Mouse (Mus musculus) erythroblast, adult 5-6 weeks (primary cell): ENCODE data around the gene Cuedc1. TPM values are rescaled to one million over a fixed set of nuclear protein-coding genes. Genes with fewer than 3 reads are reported as not detected.

Experiments
- ATAC-seq: replicated peaks from 2 replicates; pipeline ENCODE4 v1.8.0; 2016; ENCODE audit warnings: moderate number of reproducible peaks, mild to moderate bottlenecking, moderate TSS enrichment, inconsistent platforms; ENCODE audit not compliant: poor library complexity, low FRiP score, severe bottlenecking
- total RNA-seq, 2 experiments: library from RNA; stranded (forward) in 1 of 2; stranded (reverse) in 1 of 2; fragments of 150-400 nt in 1 of 2; fragments of 200-764, 138-1000 nt in 1 of 2; gene quantifications; 2 replicates each; pipeline versions ENCODE4 v1.2.3 to v1.2.4; 2015 to 2017; ENCODE audit warnings: low replicate concordance in 2 of 2

Gene Cuedc1
- total RNA-seq, 2 experiments from 2014 or later, result not detected

DNA sequence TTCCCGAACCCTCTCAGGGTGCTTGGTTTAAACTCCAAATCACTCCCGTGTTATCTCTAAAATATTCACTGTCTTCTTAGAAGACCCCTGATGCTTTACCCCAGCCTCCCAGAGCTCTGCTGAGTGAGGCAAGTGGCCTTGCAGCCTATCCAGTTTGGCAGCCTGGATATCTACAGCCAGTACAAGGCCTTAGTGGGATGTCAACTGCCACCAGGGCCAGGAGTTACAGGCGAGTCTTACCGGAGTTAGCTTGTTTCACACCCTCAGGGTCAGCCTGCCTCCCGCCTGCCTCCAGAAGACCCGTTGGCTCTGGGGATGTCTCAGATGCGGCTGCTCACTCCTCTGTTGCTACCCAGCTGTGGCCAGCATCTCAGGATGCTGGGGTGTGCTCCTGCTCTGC is 120.7 kb downstream of the Cuedc1 start:
- no peak for ATAC-seq

DNA sequence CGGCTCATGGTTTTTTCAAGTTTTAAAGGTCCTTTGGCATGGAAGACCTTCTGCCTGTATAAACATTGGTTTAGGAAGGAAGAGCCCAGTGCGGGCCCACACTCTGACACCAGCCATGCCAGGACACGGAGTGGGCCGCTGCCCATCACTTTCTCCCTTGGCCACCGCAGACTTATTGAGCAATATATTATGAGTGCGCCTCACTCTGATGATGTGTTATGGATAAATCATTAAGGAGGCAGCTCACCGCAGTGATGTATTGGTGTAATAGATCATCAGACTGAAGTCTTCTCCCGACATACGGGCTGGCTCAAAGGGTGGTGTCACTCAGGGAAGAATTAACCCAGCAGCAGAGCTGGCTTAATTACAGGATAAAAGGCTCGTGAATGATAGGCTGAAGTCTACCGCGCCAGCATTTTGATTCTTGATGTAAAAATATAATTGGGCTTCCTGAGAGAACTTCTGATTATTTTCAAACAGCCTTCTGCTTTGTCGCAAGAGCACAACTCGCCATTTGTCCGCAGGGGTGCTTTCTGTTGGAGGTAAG is 124.1 kb downstream of the Cuedc1 start:
- no peak for ATAC-seq

DNA sequence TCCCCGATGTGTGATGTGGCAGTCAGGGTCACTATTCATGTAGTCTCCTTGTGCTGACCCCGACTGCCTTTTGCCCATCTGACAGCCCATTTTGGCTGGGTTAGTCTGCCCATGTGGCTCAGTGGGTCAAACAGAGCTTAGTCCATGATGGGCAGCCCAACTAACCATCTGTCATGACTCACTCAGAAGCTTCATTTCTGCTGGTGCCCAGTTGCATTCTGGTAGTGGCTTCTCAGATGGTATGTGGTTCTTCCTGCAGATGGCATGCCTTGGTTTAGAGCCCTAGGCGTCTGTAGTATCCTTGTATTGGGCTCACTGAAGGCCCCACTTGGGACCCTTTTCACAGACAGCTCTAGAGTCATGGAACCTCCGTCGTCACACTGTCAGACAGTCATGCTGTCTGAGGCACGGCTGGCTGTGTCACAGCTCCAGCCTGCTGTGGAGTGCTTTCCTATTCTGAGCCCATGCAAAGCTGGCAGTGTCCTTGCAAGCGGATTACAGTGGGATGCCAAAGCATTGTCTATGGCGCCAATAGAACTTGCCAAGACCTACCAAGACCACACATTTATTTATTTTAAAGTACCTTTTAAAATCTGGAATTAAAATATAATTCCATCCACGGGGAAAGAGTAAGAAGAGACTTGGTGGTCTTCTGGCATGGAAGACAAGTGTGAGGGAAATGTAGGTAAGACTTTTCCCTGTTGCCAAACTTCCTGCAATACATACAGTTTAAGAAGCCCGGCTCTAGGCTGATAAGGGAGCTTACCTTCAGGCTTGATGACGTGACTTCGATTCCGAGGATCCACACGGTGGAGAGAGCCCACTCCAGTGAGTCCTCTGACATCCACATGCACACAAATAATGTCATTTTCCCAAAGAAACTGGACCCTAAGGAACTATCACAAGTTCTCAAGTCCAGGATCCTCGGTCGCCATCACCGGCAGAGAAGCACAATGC is 129.4 kb downstream of the Cuedc1 start:
- no peak for ATAC-seq

DNA sequence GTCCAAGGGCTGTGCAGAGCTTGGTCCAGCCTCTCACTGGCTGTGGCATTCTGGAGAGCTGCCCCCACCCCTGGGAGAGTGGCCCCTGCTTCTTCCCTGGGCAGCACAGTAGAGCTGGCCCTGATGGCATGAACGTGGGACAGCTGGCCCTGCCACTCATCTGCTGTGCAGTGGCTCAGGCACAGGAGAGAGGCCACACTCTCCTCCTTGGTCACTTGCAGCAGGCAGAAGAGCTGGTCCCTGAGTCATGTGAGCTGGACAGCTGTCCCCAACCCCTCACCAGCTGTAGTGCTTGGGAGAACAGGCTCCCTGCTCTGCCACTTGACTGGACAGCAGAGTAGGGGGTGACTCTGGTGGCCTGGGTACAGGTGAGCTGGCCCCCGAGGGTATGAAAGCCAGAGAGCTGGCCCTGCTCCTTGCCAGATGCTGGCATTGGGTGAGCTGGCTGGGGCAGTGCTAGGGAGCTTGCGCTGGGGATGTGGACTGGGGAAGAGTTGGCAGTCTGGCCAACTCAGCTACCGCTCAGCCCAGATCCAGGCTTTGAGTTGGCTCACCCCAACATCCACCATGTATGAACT is 133.4 kb downstream of the Cuedc1 start:
- no peak for ATAC-seq

DNA sequence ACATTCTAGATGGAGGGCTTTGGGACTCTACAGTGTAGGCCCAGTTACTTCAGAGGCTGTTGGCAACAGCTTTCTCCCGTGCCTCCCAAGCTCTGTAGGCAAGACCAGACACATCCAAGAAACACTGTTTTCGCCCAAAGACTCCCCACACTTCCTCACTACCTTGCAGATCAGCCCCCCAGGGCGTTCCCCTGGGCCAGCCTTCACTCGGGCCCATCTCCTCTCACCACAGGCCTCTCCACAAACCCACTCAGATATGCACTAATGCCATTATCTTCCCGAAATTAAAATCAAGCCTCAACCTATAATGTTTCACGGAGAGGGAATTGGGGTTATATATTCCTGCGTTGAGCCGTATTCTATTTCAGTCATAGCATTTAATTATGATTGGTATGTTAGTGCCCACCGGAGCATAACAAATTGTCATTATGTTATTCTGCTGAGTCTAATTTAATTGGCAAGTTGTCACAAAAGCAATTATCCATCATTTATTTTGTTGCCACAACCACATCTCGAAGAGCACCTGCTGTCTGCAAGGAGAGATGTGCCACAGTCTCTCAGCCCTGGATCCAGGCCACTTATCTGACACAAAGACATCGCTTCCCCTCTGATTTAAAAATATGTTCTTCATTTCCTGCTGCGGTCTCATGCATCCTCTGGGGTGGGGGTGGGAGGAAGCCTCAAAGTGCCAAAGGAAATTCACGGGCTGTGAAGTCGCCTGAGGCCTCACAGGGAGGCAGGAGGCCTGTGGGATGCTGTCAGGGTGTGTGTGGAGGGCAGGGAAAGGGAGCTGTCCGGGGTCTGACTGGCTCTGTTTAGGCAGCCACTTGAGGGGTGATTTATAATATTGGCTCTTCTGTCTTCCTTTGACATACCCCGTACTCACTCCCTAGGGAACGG is 135.9 kb downstream of the Cuedc1 start:
- no peak for ATAC-seq

DNA sequence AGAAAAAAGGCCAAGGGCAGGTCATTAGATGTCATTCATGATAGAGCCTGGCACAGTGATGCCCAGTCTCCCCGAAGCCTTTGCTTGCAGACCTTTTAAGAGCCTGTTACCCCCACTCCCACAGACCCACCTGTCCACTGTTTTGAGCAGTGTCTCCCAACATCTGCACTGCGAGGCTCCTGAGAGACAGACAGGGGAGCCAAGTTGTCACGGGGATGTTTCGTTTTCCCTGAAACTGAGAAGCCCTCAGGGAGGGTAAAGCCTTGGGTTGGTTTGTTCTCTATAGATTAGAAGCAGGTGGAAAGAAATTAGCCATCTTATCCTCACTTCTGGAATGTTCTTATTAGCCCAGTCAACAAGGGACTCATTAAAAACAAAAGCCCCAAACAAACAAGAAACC is 136.9 kb downstream of the Cuedc1 start:
- ATAC-seq, result no peak

DNA sequence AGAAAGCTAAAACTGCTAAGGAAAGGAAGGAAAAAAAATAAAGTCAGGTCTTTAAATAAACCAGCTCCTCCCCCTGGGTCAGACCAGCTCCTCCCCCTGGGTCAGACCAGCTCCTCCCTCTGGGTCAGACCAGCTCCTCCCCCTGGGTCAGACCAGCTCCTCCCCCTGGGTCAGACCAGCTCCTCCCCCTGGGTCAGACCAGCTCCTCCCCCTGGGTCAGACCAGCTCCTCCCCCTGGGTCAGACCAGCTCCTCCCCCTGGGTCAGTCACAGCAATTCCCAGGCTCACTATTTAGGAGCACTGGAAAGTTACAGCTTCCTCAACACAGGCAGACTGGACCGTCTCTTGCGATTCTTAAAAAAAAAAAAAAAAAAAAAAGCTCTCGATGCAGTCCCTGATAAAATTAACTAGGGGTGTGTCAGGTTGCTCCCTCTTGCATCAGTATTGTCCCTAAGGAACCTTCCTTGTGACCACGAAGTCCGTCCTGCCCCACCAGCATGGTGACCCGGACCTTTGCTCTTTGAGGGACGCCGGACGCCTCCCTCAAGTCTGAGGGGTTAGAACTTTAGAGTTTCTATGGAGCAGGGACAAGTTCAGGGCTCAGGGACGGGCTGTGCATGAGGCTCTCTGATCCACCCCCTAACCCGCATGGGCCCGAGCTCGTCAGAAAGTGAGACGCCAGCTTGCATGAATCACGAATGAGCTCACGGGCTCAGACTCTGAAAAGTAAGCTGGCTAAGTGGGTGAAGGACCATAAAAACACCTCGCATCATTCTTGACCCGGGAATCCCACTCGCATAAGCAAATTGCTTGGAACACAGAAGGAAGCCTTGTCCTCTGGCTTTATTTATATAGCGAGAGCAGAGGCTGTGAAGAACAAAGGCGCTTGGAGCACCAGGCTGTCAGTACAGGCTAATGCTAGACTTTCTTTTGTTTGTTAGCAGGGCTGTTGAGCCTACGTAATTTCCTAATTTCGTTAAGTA is 137.7 kb downstream of the Cuedc1 start:
- ATAC-seq, result no peak

DNA sequence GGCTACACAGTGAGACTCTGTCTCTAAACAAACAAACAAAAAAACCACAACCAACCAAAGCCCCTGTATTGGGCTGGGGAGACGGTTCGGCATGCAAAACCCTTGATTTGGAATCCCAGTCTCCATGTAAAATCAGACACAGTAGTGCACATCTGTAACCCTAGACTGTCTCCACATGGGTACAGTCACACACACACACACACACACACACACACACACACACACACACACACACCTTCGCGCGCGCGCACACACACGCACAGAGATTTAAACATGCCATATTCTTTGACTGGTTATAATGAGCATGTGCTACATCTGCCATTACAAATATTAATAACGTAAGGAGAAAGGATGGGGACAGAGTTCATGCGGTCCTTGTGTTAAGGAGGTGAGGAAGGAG is 142.4 kb downstream of the Cuedc1 start:
- ATAC-seq, result no peak

DNA sequence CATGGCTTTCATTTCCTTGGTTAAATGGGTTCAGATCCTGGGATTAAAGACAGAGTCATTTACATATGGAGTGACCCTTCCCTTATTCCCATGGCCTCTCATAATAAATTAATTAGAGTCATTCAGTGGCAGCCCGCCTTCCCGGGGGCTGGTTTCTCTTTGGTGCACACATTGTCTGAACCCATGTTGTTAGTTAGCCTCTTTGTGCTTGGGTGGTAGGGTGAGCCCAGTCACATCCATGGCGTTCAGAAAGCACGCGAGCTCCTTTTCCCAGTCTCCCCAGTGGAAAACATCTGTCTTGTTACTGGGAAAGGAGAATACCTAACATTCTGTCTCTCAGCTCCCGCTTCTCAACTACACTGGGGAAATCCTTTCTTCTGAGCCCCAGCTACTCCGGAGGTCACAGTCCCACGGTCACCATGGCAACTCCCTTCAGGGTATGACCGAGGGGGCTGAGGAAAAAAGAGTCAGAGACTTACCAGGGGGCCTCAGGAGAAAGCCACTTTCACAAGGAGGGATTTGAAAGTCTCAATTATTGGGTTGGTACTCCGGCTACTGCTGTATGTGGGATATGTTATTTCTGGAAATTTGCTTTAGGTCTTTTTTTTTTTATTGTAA is 143.0 kb downstream of the Cuedc1 start:
- no peak for ATAC-seq

DNA sequence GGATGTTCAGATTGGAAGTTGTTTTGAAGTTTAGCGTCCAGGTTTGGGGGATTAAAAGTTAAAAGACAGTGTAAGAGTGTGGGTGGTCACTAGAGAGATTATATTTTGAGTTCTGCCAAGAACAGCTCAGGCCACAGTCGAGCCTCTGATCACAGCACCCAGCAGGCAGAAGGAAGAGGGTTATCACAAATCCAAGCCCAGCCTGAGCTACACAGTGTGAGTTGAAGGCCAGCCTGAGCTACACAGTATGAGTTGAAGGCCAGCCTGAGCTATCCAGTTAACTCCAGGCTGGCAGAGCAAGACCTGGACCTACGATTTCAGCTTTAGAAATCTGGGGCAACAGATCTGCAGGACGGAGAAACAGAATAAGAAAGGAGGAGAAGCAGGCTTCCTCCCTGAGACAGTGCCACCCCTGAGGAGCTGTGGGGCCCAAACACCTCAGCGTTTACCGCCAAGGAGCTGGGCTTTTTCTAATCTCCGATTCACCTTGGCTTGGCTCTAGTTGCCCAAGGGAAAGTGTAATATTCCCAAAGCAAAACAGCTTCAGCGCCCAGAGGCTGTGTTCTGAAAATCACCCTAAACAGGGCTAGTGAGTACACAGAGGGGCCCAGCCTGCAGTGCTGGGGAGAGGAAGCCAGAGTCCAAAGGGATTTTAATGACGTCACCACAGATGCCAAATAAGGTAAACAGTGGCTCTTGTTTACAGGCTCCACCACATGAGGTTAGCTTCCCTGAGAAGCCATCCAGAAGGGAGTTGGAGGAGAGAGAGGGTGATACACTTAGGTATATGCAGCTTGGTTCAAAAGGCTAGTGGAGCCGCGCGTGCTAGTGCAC is 143.8 kb downstream of the Cuedc1 start:
- no peak for ATAC-seq

Other genes with a start within 250 kb of the Cuedc1 start
- 0.38 TPM in 1 of 2 replicates, not detected in the other for gene Mks1, start 244.8 kb upstream of the Cuedc1 start, total RNA-seq (2015; ENCODE audit: low replicate concordance)
- 0.28 TPM in 1 of 2 replicates, not detected in the other for gene Mks1, start 244.8 kb upstream of the Cuedc1 start, total RNA-seq (2017; ENCODE audit: low replicate concordance)
- 34.0 and 42.8 TPM in 2 replicates for gene Epx, start 222.5 kb upstream of the Cuedc1 start, total RNA-seq (2015; ENCODE audit: low replicate concordance)
- gene Epx, start 222.5 kb upstream of the Cuedc1 start, total RNA-seq (2017; ENCODE audit: low replicate concordance), result 31.1 and 53.2 TPM in 2 replicates
- gene Olfr462, start 205.8 kb upstream of the Cuedc1 start, total RNA-seq (2015; ENCODE audit: low replicate concordance), result not detected in 2 replicates
- not detected in 2 replicates for gene Olfr462, start 205.8 kb upstream of the Cuedc1 start, total RNA-seq (2017; ENCODE audit: low replicate concordance)
- not detected in 2 replicates for gene Olfr463, start 200.7 kb upstream of the Cuedc1 start, total RNA-seq (2015; ENCODE audit: low replicate concordance)
- gene Olfr463, start 200.7 kb upstream of the Cuedc1 start, total RNA-seq (2017; ENCODE audit: low replicate concordance), result not detected in 2 replicates
- gene Olfr464, start 177.1 kb upstream of the Cuedc1 start, total RNA-seq (2015; ENCODE audit: low replicate concordance), result not detected in 2 replicates
- not detected in 2 replicates for gene Olfr464, start 177.1 kb upstream of the Cuedc1 start, total RNA-seq (2017; ENCODE audit: low replicate concordance)
- 2.1 and 2.5 TPM in 2 replicates for gene Dynll2, start 110.5 kb upstream of the Cuedc1 start, total RNA-seq (2015; ENCODE audit: low replicate concordance)
- 3.2 and 7.8 TPM in 2 replicates for gene Dynll2, start 110.5 kb upstream of the Cuedc1 start, total RNA-seq (2017; ENCODE audit: low replicate concordance)
- 216 and 317 TPM in 2 replicates for gene Srsf1, start 50.7 kb upstream of the Cuedc1 start, total RNA-seq (2015; ENCODE audit: low replicate concordance)
- 505 and 650 TPM in 2 replicates for gene Srsf1, start 50.7 kb upstream of the Cuedc1 start, total RNA-seq (2017; ENCODE audit: low replicate concordance)
- gene Vezf1, start 29.8 kb upstream of the Cuedc1 start, total RNA-seq (2015; ENCODE audit: low replicate concordance), result 15.8 and 23.4 TPM in 2 replicates
- 7.9 and 11.7 TPM in 2 replicates for gene Vezf1, start 29.8 kb upstream of the Cuedc1 start, total RNA-seq (2017; ENCODE audit: low replicate concordance)
- 16.9 and 19.2 TPM in 2 replicates for gene Mrps23, start 106.3 kb downstream of the Cuedc1 start, total RNA-seq (2015; ENCODE audit: low replicate concordance)
- 10.1 and 51.3 TPM in 2 replicates for gene Mrps23, start 106.3 kb downstream of the Cuedc1 start, total RNA-seq (2017; ENCODE audit: low replicate concordance)
- gene Ccdc182, start 196.0 kb downstream of the Cuedc1 start, total RNA-seq (2015; ENCODE audit: low replicate concordance), result not detected in 2 replicates
- not detected in 2 replicates for gene Ccdc182, start 196.0 kb downstream of the Cuedc1 start, total RNA-seq (2017; ENCODE audit: low replicate concordance)